Mouse (Mus musculus) heart, embryonic 14.5 days (tissue): ENCODE data around the gene Snapc1. TPM values are rescaled to one million over a fixed set of nuclear protein-coding genes. Genes with fewer than 3 reads are reported as not detected.
A peak's percentile ranks its signal among the peaks of the same experiment; 100 is the strongest.

Experiments used
- ATAC-seq: fragments of 200-750 bp; cut with Nextera tagmentation; 2 replicates; pipeline ENCODE4 v1.8.0; 2017; ENCODE audit warnings: low read depth, moderate TSS enrichment; ENCODE audit not compliant: insufficient number of reproducible peaks, insufficient read depth, low FRiP score
- H3K27ac ChIP-seq, 2 experiments: fragments of 200-500 bp in 1 of 2; fragments of 300-500 bp in 1 of 2; sonication (generic) in 1 of 2; replicated peaks in 1 of 2; 2 replicates each; pipeline ENCODE4 v1.5.1; 2012 to 2014; ENCODE audit warnings: low read depth in 2 of 2, low read length in 2 of 2, control low read depth in 1 of 2, mild to moderate bottlenecking in 1 of 2, mixed read lengths in 1 of 2; ENCODE audit not compliant: control insufficient read depth in 1 of 2, insufficient read depth in 1 of 2
- H3K27me3 ChIP-seq: fragments of 300-500 bp; sonication (generic); 2 replicates; pipeline ENCODE4 v1.6.1; 2014; ENCODE audit warnings: mild to moderate bottlenecking, low read length, control low read depth; ENCODE audit not compliant: control insufficient read depth, insufficient read depth
- H3K36me3 ChIP-seq: fragments of 300-500 bp; sonication (generic); 2 replicates; pipeline ENCODE4 v1.6.1; 2014; ENCODE audit warnings: mild to moderate bottlenecking, control low read depth, low read length, mixed read lengths; ENCODE audit not compliant: control insufficient read depth, insufficient read depth
- H3K4me1 ChIP-seq, 2 experiments: fragments of 200-500 bp in 1 of 2; fragments of 300-500 bp in 1 of 2; sonication (generic) in 1 of 2; 2 replicates each; pipeline ENCODE4 v1.6.1; 2012 to 2014; ENCODE audit warnings: low read length in 2 of 2, control low read depth in 1 of 2, mixed read lengths in 1 of 2; ENCODE audit not compliant: control insufficient read depth in 2 of 2, insufficient read depth in 2 of 2
- H3K4me2 ChIP-seq: fragments of 300-500 bp; sonication (generic); 2 replicates; pipeline ENCODE4 v1.6.1; 2014; ENCODE audit warnings: mild to moderate bottlenecking, low read length
- H3K4me3 ChIP-seq, 2 experiments: fragments of 200-500 bp in 1 of 2; fragments of 300-500 bp in 1 of 2; sonication (generic) in 1 of 2; 2 replicates each; pipeline ENCODE4 v1.5.1; 2012 to 2014; ENCODE audit warnings: low read length in 2 of 2, mild to moderate bottlenecking in 2 of 2, control low read depth in 1 of 2, low read depth in 1 of 2, moderate library complexity in 1 of 2; ENCODE audit not compliant: control insufficient read depth in 1 of 2, insufficient read depth in 1 of 2
- H3K9ac ChIP-seq: fragments of 300-500 bp; sonication (generic); 2 replicates; pipeline ENCODE4 v1.6.1; 2014; ENCODE audit warnings: mild to moderate bottlenecking, low read length
- H3K9me3 ChIP-seq: fragments of 300-500 bp; sonication (generic); 2 replicates; pipeline ENCODE4 v1.6.1; 2016; ENCODE audit warnings: low read length, control low read depth; ENCODE audit not compliant: control insufficient read depth
- whole genome bisulfite sequencing: fragments of 180-500 bp; shearing (Covaris S2); extraction: QIAGEN DNeasy Blood & Tissue Kit; methylation state at CpG from one replicate; pipeline ENCODE4 v1.1.7; 2014; 5-methylcytosine and 5-hydroxymethylcytosine counted together
- polyA plus RNA-seq: library from polyadenylated mRNA; unstranded; fragments of >200 nt; fragmentation: Nextera tagmentation; extraction: Ambion mirVana; gene quantifications from 2 replicates; pipeline ENCODE4 v1.2.1, GENCODE M21; 2014

Gene Snapc1
- polyA plus RNA-seq, 1 experiment from 2014 or later: 16.7 TPM

DNA sequence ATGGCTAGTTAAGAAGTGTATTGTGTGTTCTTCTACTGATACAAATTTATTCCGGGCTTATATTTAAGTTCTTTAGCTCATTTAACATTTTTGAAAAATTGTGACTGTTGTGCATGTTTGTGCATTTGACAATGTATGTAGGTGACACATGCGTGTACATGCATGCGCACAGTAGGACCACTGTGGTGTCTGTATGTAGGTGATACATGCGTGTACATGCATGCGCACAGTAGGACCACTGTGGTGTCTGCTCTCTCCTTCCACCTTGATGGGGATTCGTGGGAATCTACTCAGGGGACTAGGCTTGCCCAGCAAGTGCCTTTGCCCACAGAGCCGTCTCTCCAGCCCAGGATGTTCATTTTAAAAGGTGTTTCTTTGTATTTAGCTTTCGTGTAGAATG is 4.9 kb downstream of the Snapc1 start:
- 95% methylated on average over 8 of the region's 8 CpGs for WGBS
- peaks cover 0 to 7% of the 10 kb centered on the region in 2 experiments; a peak in 2 of 4 replicates for H3K4me1 ChIP-seq
- no peak for ATAC-seq
- no peak overlapping the region for H3K4me2 ChIP-seq
- peaks cover 62% of the 10 kb centered on the region for H3K36me3 ChIP-seq
- H3K27me3 ChIP-seq: no peaks in the 10 kb centered on the region
- no peak overlapping the region for H3K27ac ChIP-seq
- H3K4me3 ChIP-seq: no peak overlapping the region
- peaks cover 6% of the 10 kb centered on the region for H3K9me3 ChIP-seq
- no peak overlapping the region for H3K9ac ChIP-seq

DNA sequence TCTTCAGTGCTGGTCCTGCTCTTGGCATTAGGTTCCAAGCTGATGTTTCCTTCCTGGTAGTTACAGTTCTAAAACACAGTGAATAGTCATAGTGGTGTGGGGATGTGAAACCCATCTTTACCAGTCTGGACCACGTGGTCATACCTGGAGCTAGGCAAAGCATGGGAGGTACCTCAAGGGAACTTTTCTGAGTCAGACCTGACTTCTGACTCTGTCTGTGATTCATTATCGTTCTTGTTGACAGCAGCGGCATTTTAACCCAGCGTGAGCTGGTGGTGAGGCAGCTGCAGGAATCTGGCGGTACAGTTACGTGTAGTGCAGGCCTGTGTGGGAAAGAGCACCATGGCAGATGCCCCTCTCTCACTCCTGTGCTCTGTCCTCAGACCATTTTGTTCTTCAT is 10.3 kb downstream of the Snapc1 start:
- no peak overlapping the region for H3K4me3 ChIP-seq
- no peak for ATAC-seq
- no peaks in the 10 kb centered on the region for H3K4me1 ChIP-seq
- no peak overlapping the region for H3K4me2 ChIP-seq
- no peaks in the 10 kb centered on the region for H3K27me3 ChIP-seq
- WGBS: 75% methylated on average over 6 of the region's 6 CpGs
- peaks cover 87% of the 10 kb centered on the region for H3K36me3 ChIP-seq
- peaks cover 6% of the 10 kb centered on the region for H3K9me3 ChIP-seq
- H3K27ac ChIP-seq: no peak overlapping the region
- no peak overlapping the region for H3K9ac ChIP-seq

DNA sequence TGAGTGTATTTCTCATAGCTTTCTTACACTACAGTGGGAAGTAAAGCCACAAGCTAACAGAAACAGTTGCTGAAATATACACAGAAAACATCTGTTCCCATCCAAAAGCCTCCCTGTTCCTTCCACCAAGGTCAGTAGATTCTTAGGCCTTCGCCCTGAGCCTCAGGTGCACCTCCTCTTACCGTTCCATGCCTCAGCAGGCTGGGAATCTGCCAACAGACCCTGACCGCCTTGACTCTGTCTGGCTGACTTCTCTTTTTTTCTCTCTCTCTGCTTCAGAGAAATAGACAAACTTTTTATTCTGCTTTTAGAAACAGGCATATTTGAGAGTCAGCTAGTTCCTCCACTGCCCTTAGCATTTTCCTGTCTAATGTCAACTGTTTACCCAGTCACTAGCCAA is 13.9 kb downstream of the Snapc1 start:
- Histone ChIP-seq H3K9me3 (no peaks in the 10 kb centered on the region), H3K9ac (no peak overlapping the region), H3K27ac (no peak overlapping the region), H3K4me3 (no peak overlapping the region), H3K4me1 (peaks cover 2 to 8% of the 10 kb centered on the region in 2 experiments; a peak in 3 of 4 replicates), H3K4me2 (no peak overlapping the region), H3K27me3 (no peaks in the 10 kb centered on the region), H3K36me3 (peaks cover 71% of the 10 kb centered on the region)
- WGBS: 88% methylated on average over 3 of the region's 3 CpGs
- ATAC-seq: no peak

DNA sequence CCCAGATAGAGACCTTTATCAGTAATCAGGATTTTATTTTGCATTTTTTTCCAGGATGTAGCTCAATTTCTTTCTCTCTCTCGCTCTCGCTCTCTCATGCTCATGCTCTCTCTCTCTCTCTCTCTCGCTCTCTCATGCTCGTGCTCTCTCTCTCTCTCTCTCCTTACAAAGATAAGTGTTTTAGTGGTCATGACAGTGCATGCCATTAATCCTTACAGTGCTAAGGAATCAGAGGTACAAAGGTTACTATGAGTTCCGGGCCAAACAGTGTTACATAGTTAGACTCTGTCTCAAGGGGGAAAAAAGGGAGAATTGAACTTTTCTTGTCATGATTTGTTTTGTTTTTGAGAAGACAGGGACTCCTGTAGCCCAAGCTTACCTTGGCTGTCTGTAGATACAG is 15.4 kb downstream of the Snapc1 start:
- H3K27me3 ChIP-seq: no peaks in the 10 kb centered on the region
- peaks cover 73% of the 10 kb centered on the region for H3K36me3 ChIP-seq
- no peak overlapping the region for H3K9ac ChIP-seq
- no peaks in the 10 kb centered on the region for H3K9me3 ChIP-seq
- no peak overlapping the region for H3K4me2 ChIP-seq
- peaks cover 2 to 8% of the 10 kb centered on the region in 2 experiments; a peak in 3 of 4 replicates for H3K4me1 ChIP-seq
- H3K4me3 ChIP-seq: no peak overlapping the region
- H3K27ac ChIP-seq: no peak overlapping the region
- 89% methylated on average over 5 of the region's 5 CpGs for WGBS
- no peak for ATAC-seq

DNA sequence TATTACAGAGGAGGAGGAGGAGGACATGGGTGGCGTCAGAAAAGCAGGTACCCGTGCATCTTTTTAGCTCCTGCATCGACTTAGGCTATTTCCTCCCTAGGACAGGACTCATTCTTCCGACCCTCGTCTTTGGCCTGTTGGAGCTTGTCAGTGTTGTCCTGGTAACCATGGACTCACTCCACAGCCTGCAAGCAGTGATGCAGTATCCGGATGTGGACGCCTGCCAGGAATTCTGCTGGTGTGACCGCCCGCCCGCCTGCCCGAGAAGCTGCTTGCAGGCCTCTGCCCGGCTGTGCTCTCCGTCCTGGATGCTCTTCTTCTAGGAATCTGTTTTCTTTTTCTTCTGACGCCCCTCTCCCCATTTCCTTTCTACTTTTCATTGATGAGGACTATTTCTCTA is 18.3 kb downstream of the Snapc1 start:
- Histone ChIP-seq H3K4me1 (peaks cover 2 to 8% of the 10 kb centered on the region in 2 experiments; a peak in 3 of 4 replicates), H3K9me3 (no peaks in the 10 kb centered on the region), H3K9ac (no peak overlapping the region), H3K36me3 (peaks cover 73% of the 10 kb centered on the region), H3K4me3 (no peak overlapping the region), H3K4me2 (no peak overlapping the region), H3K27ac (no peak overlapping the region), H3K27me3 (no peaks in the 10 kb centered on the region)
- ATAC-seq: peak; percentile 87
- 25% methylated on average over 14 of the region's 14 CpGs for WGBS

DNA sequence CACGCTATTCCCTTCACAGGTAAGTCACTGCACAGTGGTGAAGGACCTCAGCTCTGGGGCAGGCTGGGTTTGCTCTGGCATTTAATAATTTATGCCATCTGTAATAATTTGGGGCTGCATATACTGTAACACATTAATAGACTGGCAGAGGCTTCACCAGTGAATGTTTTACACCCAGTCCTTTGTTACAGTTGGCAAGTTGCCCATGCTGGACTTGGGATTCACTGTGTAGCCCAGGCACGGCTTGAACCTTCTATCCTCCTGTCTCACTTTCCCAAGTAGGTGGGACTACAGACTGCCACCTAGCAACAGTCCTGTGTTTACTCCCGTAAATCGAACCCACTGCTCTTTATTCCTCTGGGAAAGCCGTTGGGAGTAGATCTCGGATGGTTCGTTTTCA is 22.0 kb downstream of the Snapc1 start:
- no peak overlapping the region for H3K27ac ChIP-seq
- H3K4me2 ChIP-seq: no peak overlapping the region
- H3K4me3 ChIP-seq: no peak overlapping the region
- H3K9me3 ChIP-seq: no peaks in the 10 kb centered on the region
- no peaks in the 10 kb centered on the region for H3K27me3 ChIP-seq
- peaks cover 49% of the 10 kb centered on the region for H3K36me3 ChIP-seq
- ATAC-seq: no peak
- WGBS: 84% methylated on average over 7 of the region's 7 CpGs
- peaks cover 2 to 8% of the 10 kb centered on the region in 2 experiments; a peak in 3 of 4 replicates for H3K4me1 ChIP-seq
- H3K9ac ChIP-seq: no peak overlapping the region

DNA sequence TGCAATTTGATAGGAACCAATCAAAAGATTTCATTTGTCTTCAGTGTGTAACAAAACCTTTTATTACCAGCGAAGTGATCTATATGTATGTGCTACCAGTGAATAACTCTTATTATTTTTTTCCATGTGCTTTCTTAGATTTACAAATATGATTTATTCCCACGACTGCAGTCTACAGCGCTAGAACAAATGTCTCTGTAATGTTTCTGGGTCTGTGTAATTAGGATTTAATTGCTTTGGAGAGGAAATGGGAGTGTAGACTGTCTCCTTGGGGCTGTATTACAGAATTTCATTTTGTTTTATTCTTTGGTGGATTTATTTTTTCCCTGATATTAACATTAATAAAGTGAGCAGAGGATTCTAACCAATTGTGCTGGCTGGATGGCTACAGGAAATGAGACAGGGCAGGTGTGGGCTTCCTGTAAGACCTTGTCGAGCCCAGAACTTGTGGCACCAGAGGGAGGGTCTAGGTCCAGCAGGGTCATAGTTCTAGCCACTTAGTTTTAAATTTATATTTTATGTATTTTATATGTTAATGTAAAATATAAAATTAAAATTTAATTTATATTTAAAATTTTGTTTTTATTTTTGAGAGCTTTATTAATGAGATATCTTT is 24.2 kb downstream of the Snapc1 start:
- no peaks in the 10 kb centered on the region for H3K27me3 ChIP-seq
- WGBS: 97% methylated on average over 4 of the region's 4 CpGs

DNA sequence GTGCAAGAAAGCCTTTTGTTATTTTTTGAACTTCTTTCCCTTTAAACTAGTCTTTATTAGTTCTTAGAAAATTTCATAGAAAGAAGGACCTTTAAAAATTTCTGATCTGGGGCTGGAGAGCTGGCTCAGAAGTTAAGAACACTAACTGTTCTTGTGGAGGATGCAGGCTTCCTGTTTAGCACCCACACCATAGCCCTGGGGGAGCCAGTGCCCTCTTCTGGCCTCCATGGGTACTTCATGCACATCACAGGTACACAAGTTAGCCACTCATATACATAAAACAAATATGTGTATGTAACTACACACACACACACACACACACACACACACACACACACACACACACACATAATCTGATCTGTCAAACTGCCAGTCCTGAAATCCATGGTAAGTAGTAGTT is 25.3 kb downstream of the Snapc1 start:
- no peak for ATAC-seq
- H3K4me1 ChIP-seq: no peaks in the 10 kb centered on the region

More for the DNA sequence above, 24.2 kb downstream of the Snapc1 start:
- Histone ChIP-seq H3K27ac (no peak overlapping the region), H3K4me1 (no peaks in the 10 kb centered on the region), H3K9ac (no peak overlapping the region), H3K4me2 (no peak overlapping the region), H3K36me3 (peaks cover 41% of the 10 kb centered on the region), H3K9me3 (no peaks in the 10 kb centered on the region), H3K4me3 (no peak overlapping the region)
- ATAC-seq: no peak

More for the DNA sequence above, 25.3 kb downstream of the Snapc1 start:
- Histone ChIP-seq H3K36me3 (peaks cover 30% of the 10 kb centered on the region), H3K4me3 (no peak overlapping the region), H3K9me3 (no peaks in the 10 kb centered on the region), H3K27ac (no peak overlapping the region), H3K27me3 (no peaks in the 10 kb centered on the region), H3K4me2 (no peak overlapping the region), H3K9ac (no peak overlapping the region)
